Mouse (Mus musculus) large intestine, adult 2 months (tissue): ENCODE data around the gene Kcnk12. TPM values are rescaled to one million over a fixed set of nuclear protein-coding genes. Genes with fewer than 3 reads are reported as not detected.

Source experiments
- DNase-seq: peaks from one replicate; pipeline ENCODE4 v3.0.0-alpha.2; 2012; ENCODE audit warnings: low read depth, low spot score
- WGBS: fragments of 180-500 bp; shearing (Covaris S2); methylation state at CpG from one replicate; pipeline ENCODE4 v1.1.7; 2018; 5-methylcytosine and 5-hydroxymethylcytosine counted together
- polyA plus RNA-seq: library from polyadenylated mRNA; depleted of rRNA; stranded (reverse); fragments of >200 nt; gene quantifications from 2 replicates; pipeline ENCODE4 v1.2.3, GENCODE M21; 2012; rRNA removed

Gene Kcnk12
- 0.05 and 0.15 TPM in 2 replicates for polyA plus RNA-seq

- DNase-seq: no peak
- WGBS: 2% methylated on average over 46 of the region's 46 CpGs
Measured at GRCm38 (mm10) chr17:87797688-87798291, at the start of gene Kcnk12. TSS of gene Kcnk12 (minus strand) at chr17:87797994.

- no peak for DNase-seq
- 85% methylated on average over 5 of the region's 5 CpGs for WGBS
Measured at GRCm38 (mm10) chr17:87842156-87842555, 44.4 kb upstream of the Kcnk12 start.

- no peak for DNase-seq
- 49% methylated on average over 7 of the region's 7 CpGs for WGBS
Measured at GRCm38 (mm10) chr17:87840079-87840478, 42.3 kb upstream of the Kcnk12 start.

- 44% methylated on average over 8 of the region's 8 CpGs for WGBS
- no peak for DNase-seq
Measured at GRCm38 (mm10) chr17:87834850-87835249, 37.1 kb upstream of the Kcnk12 start.

- DNase-seq: no peak
- WGBS: 15% methylated on average over 12 of the region's 12 CpGs
Measured at GRCm38 (mm10) chr17:87826909-87827308, 29.1 kb upstream of the Kcnk12 start.

- no peak for DNase-seq
- WGBS: 17% methylated on average over 22 of the region's 23 CpGs
Measured at GRCm38 (mm10) chr17:87826036-87826560, 28.3 kb upstream of the Kcnk12 start.

- DNase-seq: no peak
- WGBS: 20% methylated on average over 4 of the region's 5 CpGs
Measured at GRCm38 (mm10) chr17:87825454-87826008, 27.7 kb upstream of the Kcnk12 start.

GRCm38 (mm10) chr17:87823031-87823430 lies 25.2 kb upstream of the Kcnk12 start:
- DNase-seq: no peak
- 57% methylated on average over 3 of the region's 3 CpGs for WGBS

- DNase-seq: no peak
- 70% methylated on average over 2 of the region's 2 CpGs for WGBS
Measured at GRCm38 (mm10) chr17:87809556-87809955, 11.8 kb upstream of the Kcnk12 start.

- no peak for DNase-seq
- WGBS: 68% methylated on average over 3 of the region's 3 CpGs
Measured at GRCm38 (mm10) chr17:87799948-87800340, 2.1 kb upstream of the Kcnk12 start.

GRCm38 (mm10) chr17:87799212-87799947 lies 1.6 kb upstream of the Kcnk12 start:
- WGBS: 65% methylated on average over 13 of the region's 13 CpGs
- DNase-seq: no peak

- DNase-seq: no peak
- 3% methylated on average over 39 of the region's 40 CpGs for WGBS
Measured at GRCm38 (mm10) chr17:87798423-87798941, 688 bp upstream of the Kcnk12 start.

GRCm38 (mm10) chr17:87796881-87797416 lies 845 bp downstream of the Kcnk12 start:
- no peak for DNase-seq
- WGBS: 2% methylated on average over 72 of the region's 72 CpGs

GRCm38 (mm10) chr17:87795927-87796714 lies 1.7 kb downstream of the Kcnk12 start:
- no peak for DNase-seq
- WGBS: 26% methylated on average over 12 of the region's 12 CpGs

GRCm38 (mm10) chr17:87794801-87795200 lies 3.0 kb downstream of the Kcnk12 start:
- WGBS: 77% methylated on average over 5 of the region's 5 CpGs
- no peak for DNase-seq

- no peak for DNase-seq
Measured at GRCm38 (mm10) chr17:87793331-87793730, 4.5 kb downstream of the Kcnk12 start.

GRCm38 (mm10) chr17:87792623-87793315 lies 5.0 kb downstream of the Kcnk12 start:
- no peak for DNase-seq
- WGBS: 47% methylated on average over 12 of the region's 12 CpGs

More at GRCm38 (mm10) chr17:87793331-87793730, 4.5 kb downstream of the Kcnk12 start:
- WGBS: 17% methylated on average over 5 of the region's 5 CpGs

GRCm38 (mm10) chr17:87791517-87792098 lies 6.2 kb downstream of the Kcnk12 start:
- DNase-seq: no peak
- 73% methylated on average over 7 of the region's 7 CpGs for WGBS
